Mouse (Mus musculus): Measurements from ENCODE around the gene Ms4a15.

The Ms4a15 gene

DNA sequence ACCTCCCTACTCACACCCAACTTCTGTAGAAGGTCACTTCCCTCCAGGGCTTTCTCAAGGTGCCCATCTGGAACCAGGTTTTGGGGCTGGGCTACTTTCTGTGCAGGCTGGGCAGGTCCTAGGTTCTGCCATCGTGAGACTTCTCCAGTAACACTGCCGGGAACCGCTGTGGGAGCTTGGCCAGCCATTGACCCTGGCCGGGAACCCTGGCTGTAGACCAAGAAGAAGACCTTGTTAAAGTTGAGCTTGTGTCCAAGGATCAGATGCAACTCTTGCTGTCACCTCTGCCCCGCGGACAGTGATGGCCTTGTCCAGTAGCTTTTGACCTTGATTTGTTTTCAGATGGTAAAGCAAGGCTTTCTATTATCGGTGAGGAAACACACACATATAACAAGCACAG, 24.5 kb downstream of the Ms4a15 start:
- ATAC-seq (ENCODE audit: insufficient number of reproducible peaks, low FRiP score, low TSS enrichment): no peak

- ATAC-seq (ENCODE audit: insufficient number of reproducible peaks, low FRiP score, low TSS enrichment): no peak
These were observed 27.3 kb downstream of the Ms4a15 start for GRCm38 (mm10) chr19:10965721-10966120.

DNA sequence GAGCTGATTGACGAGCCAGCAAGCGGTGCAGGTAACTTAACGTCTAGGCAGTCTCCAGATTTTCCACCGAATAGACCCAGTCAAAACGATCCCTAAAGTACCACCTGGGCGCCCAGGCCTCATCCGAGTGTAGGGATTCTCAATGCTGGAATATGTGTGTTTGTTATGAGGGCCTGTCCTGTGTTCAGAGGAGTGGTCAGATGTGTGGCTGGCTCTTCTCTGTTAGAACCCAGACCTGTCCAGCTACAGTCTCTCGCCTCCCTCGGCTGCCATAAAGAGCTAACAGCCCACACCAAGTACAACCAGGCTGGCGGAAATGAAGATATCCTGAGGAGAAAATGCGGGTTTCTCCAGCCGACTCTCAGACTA, 33.1 kb downstream of the Ms4a15 start:
- ATAC-seq (ENCODE audit: insufficient number of reproducible peaks, low FRiP score, low TSS enrichment): no peak

DNA sequence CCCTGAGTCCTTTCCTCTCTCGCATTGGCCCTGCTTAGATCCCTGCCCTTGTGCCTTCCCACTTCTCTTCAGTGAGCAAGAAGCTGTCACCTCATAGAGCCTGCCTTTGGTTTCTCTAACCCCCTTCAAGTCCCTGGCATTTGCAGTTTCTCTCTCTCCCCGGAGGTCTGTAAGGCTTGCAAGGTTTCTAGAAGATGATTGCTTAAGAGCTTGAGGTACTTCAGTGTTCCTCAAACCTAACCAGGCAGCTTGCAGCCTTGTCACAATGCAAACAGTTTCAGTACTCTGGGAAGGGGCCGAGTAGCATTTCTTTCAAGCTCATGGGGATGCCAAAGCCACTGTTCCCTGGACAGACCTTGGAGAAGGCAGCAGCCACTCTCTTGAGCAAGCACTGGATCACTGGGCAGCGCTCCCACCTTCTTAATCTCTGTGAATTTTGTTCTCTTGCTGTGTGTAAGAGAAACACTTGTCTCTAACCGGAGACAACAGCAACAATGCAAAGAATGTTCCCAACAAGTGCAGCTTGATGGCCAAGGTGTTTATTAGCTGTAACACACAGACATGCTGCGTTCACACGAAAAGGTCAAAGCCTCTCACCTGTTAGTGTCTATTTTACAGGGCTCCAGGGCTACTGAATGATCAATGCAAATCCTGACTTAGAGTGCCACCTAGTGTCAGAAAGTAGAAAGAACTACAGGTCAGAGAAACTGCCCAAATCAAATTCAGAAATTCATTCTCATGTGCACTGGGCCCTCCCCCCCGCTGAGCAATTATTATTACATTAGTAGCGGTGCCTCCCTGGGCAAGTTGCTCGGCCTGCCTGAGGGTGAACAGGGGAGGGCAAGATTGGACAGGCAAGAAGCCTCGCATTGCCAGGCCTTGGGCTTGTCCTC, 33.7 kb downstream of the Ms4a15 start:
- ATAC-seq (ENCODE audit: insufficient number of reproducible peaks, low FRiP score, low TSS enrichment): peak; percentile 61; the same call in 1 of the 2 replicates

DNA sequence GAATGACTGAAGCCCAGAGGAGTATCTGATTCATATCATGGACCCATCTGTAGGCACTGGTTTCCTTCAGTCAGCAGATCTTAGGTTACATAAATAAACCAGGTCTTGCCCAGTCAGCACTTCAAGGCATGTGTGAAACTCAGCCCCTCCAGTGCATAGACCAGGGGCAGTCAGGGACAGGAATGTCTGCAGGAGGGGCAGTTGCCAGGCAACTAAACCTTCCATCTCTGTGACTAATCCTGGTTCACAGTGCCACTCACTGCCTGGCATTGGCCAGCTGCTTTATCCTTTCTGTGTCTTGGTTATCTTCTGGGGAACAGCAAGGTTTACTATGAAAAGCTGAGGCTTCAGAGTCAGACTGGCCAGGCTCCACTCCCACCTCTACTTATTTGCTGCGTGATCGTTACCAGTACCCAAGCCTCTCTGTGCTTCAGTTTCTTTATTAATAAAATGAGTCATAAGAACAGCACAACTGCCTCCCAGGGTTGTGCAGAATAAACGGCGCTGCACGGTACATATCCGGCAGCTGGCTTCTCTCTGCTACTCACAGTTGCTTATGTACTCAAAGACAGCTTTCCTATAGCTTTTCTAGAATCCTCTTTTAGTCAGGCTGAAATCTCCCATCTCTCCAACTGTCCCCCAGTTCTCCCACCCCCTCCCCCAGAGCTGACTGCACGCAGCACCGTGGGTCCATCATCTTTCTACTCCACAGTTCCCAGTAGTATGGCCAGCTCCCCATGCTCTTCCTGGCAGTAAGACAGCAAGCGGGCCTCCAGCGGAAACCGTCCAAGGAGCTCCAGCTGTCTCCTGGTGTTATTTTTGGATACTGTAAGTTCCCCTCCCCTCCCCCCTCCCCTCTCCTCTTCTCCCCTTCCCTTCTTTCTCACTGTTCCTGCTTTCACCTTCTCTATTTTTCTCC, 40.8 kb downstream of the Ms4a15 start:
- ATAC-seq (ENCODE audit: insufficient number of reproducible peaks, low FRiP score, low TSS enrichment): no peak

GRCm38 (mm10) chr19:10949558-10949957, 43.5 kb downstream of the Ms4a15 start:
- ATAC-seq (ENCODE audit: insufficient number of reproducible peaks, low FRiP score, low TSS enrichment): no peak

- ATAC-seq (ENCODE audit: insufficient number of reproducible peaks, low FRiP score, low TSS enrichment): peak; percentile 98
These were observed 43.9 kb downstream of the Ms4a15 start, which contains the start of gene Ccdc86 for GRCm38 (mm10) chr19:10949112-10949511. Ccdc86 (minus strand) TSS chr19:10949266.

DNA sequence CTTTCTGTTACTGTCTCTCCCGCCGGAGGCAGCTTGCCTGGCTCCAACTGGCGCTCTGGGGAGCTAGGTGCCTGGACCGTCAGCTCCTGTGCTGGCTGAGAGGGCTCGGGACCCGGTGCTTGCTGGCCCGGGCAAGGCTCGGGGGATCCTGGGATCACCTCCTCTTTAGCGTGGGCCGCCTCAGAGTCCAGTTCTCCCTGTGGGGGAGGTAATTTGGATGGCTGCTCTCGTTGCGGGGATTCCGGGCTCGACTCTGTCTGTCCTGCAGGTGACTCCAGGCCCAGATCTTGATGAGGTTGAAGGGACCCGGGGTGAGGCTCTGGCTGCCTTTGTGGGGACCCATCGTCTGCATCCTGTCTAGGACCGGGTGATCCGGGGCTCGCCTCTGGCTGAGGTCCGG, 44.6 kb downstream of the Ms4a15 start:
- no peak for ATAC-seq (ENCODE audit: insufficient number of reproducible peaks, low FRiP score, low TSS enrichment)

DNA sequence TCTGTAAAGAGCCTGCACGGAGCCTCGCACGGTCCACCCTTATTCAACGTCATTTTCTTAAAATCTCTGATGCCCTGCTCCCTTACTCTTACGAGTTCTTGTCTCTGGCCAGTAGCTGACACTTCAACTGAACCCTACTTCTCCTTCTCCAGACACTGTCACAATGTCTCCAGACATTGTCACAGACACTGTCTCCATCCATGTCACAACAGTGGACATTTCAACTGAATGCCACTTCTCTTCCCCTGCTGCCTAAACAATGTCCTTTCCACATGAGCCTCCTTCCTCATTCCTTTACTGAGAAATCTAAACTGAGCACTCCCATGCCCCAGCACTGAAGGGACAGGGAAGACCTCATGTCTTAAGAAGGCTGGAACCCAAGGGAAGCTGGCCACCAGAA, 45.8 kb downstream of the Ms4a15 start:
- no peak for ATAC-seq (ENCODE audit: insufficient number of reproducible peaks, low FRiP score, low TSS enrichment)

DNA sequence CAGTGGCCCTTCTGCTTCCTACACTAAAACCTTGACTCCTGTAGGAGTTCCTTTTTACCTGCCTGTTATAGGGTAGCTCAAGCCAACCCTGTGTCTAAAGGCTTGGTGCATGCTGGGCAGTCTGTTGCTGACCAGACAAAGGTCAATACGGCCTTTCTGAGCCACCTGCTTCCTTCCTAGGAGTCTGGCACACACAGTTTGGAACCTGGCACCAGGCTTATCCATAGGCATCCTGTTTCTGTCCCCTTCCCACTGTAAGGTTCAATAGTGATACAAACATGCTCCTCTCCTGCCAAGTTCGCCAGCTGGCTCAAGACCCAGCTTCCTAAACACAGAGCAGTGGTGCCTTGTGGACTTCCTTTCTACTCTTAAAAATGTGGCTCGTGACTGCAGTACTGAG, 46.5 kb downstream of the Ms4a15 start:
- ATAC-seq (ENCODE audit: insufficient number of reproducible peaks, low FRiP score, low TSS enrichment): no peak

DNA sequence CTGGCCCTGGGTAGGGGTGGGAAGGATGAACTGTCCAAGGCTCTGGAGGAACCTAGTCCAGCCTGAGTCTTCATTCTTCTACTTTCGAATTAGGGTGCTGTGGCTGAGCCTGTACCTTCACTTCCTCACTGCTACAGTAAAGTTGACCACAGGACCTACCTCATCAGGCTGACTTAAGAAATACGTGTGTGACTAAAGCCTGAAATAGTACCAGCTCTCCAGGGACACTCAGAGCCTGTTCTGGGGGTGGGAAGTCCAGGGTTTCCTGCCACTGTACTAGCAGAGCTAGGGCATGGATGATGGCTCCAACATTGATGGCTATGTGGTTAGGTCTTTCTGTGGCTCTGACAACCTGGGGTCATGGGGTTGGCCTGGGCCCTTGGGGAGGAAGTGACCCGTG, 49.1 kb downstream of the Ms4a15 start:
- ATAC-seq (ENCODE audit: insufficient number of reproducible peaks, low FRiP score, low TSS enrichment): no peak

DNA sequence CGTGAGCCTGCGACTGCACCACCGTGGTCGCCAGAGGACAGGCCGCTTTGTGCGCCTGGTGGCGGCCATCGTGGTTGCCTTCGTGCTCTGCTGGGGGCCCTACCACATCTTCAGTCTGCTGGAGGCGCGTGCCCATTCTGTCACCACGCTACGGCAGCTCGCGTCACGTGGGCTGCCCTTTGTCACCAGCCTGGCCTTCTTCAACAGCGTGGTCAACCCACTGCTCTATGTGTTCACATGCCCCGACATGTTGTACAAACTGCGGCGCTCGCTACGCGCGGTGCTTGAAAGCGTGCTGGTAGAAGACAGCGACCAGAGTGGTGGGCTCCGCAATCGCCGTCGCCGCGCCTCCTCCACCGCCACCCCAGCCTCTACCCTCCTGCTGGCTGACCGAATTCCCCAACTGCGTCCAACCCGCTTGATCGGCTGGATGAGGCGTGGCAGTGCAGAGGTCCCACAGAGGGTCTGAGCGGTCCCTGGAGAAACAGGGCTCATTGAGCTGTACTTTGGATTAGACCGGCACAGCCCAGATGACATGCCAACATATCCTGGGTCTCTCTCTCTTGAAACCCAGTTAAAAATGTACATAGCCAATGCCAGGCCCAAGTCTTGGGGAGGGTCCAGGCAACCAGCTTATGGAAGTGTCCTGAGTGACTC, 52.1 kb downstream of the Ms4a15 start:
- ATAC-seq (ENCODE audit: insufficient number of reproducible peaks, low FRiP score, low TSS enrichment): peak; percentile 26; the same call in 1 of the 2 replicates

DNA sequence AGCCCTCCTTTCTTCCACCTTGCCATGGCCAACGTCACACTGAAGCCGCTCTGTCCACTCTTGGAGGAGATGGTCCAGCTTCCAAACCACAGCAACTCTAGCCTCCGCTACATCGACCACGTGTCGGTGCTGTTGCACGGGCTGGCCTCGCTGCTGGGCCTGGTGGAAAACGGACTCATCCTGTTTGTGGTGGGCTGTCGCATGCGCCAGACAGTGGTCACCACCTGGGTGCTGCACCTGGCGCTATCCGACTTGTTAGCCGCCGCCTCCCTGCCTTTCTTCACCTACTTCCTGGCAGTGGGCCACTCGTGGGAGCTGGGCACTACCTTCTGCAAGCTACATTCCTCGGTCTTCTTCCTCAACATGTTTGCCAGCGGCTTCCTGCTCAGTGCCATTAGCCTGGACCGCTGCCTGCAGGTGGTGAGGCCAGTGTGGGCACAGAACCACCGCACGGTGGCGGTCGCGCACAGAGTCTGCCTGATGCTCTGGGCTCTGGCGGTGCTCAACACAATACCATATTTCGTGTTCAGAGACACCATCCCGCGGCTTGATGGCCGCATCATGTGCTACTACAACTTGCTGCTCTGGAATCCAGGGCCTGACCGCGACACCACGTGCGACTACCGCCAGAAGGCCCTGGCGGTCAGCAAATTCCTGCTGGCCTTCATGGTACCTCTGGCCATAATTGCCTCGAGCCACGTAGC, 52.8 kb downstream of the Ms4a15 start:
- ATAC-seq (ENCODE audit: insufficient number of reproducible peaks, low FRiP score, low TSS enrichment): peak; percentile 86; the same call in 1 of the 2 replicates

DNA sequence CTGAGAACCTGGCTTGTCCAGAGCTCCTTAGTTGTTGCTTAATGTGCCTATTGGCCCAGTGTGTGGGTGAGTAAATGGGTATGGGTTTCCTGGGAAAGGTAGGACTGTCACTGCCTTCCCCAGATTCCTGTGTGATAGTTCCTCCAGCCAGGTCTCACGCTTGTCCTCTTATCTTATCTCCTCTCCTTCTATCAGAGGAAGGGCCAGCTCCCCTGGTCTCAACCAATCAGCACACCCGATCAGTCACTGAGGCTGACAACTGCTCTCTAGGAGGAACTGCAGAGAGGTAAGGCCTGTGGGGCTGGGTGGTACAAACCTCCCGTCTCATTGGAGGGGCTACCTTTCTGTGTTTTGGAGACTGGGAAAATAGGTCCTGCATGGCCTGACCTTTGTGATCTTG, 54.3 kb downstream of the Ms4a15 start:
- no peak for ATAC-seq (ENCODE audit: insufficient number of reproducible peaks, low FRiP score, low TSS enrichment)

DNA sequence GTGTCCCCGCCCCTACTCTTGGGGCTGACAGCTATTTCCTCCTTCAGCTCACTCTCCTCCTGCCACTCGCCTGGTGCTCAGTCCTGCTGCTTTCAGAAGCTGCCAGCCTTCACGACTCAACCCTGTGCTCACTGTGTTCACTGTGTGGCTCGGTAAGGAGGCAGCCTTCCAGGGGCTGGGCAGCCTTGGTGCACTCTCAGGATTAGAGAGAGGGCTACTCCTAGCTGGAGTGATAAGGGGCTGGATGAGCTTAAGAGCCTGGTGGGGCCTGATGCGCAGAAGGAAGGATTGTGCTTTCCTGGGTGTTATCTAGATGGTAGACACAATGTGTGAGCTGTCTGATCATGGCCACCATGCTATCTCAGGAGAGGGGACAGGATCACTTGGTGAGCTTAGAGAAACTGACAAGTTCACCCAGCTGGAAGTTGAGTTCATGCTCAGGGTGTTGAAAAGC, 55.9 kb downstream of the Ms4a15 start, which contains the start of gene Ptgdr2:
TSS of gene Ptgdr2 (plus strand) at position 51 of the 454 bp plus-strand sequence.
- no peak for ATAC-seq (ENCODE audit: insufficient number of reproducible peaks, low FRiP score, low TSS enrichment)

GRCm38 (mm10) chr19:10936077-10936476, 57.0 kb downstream of the Ms4a15 start:
- ATAC-seq (ENCODE audit: insufficient number of reproducible peaks, low FRiP score, low TSS enrichment): no peak

DNA sequence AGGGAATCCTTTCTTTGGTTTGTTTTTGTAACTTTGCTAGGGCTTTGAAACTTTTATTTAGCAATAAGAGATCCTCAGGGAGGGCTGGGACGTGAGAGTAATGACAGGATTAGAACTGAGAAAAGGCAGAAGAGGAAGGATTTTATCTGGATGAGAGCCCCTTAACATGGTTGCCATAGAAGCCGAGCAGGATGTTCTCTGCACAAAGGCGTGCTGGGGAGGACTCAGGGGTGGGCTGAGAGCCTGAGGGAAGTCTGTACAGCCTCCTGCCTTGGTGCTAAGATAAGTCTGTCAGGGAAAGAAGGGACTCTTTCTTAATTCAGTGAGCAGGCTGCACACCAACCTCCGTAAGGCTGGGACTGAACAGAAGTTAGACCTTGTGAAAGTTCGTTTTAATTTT, 58.0 kb downstream of the Ms4a15 start:
- ATAC-seq (ENCODE audit: insufficient number of reproducible peaks, low FRiP score, low TSS enrichment): no peak

- ATAC-seq (ENCODE audit: insufficient number of reproducible peaks, low FRiP score, low TSS enrichment): no peak
These were observed 62.4 kb downstream of the Ms4a15 start for GRCm38 (mm10) chr19:10930641-10931040.

Measured in cerebellum, adult (tissue).